In genomic region chr4:61823185-61823584, GRCm38 (mm10) we compare ENCODE assay signal across 40 mouse cellular contexts. TPM values are rescaled to one million over a fixed set of nuclear protein-coding genes. Genes with fewer than 3 reads are reported as not detected.
DNase-seq lines count a peak whose midpoint lies in the region; ATAC-seq and TF ChIP-seq lines count a peak whose summit lies in the region.
"Had no signal": no experiment of that assay in that cellular context is flagged by ENCODE, and none has a peak within 500 bp of the region (broad histone marks: within the 10 kb centered on the region; RNA-seq: fewer than 3 reads in every experiment).

No protein-coding gene starts in this region.

- no peak overlapping the region for H3K9ac ChIP-seq in hindbrain, embryonic 12.5 days
- H3K9ac ChIP-seq in hindbrain, embryonic 13.5 days: no peak overlapping the region
- H3K9ac ChIP-seq in midbrain, embryonic 14.5 days (replicated peaks; ENCODE audit: low read length): no peak overlapping the region
- H3K9ac ChIP-seq in midbrain, embryonic 11.5 days (ENCODE audit: low read length): no peak overlapping the region
- H3K9ac ChIP-seq: embryonic facial prominence, embryonic 15.5 days; hindbrain, embryonic 14.5 days; limb, embryonic 13.5 days; liver, embryonic 12.5 days; liver, postnatal 0 days had no signal

- no peaks in the 10 kb centered on the region for H3K36me3 ChIP-seq in hindbrain, embryonic 12.5 days
- no peaks in the 10 kb centered on the region for H3K36me3 ChIP-seq in hindbrain, embryonic 13.5 days
- no peaks in the 10 kb centered on the region for H3K36me3 ChIP-seq in midbrain, embryonic 14.5 days (ENCODE audit: control insufficient read depth, insufficient read depth, low read length)
- no peaks in the 10 kb centered on the region for H3K36me3 ChIP-seq in midbrain, embryonic 11.5 days (ENCODE audit: control insufficient read depth, insufficient read depth, low read length)
- no peaks in the 10 kb centered on the region for H3K36me3 ChIP-seq in G1E (replicated peaks)
- H3K36me3 ChIP-seq: embryonic facial prominence, embryonic 15.5 days; limb, embryonic 13.5 days; liver, embryonic 12.5 days; midbrain, embryonic 10.5 days had no signal

- 89% methylated on average over 15 of the region's 15 CpGs for WGBS in hindbrain, embryonic 12.5 days
- WGBS in hindbrain, embryonic 13.5 days: 93% methylated on average over 15 of the region's 15 CpGs
- WGBS in midbrain, embryonic 14.5 days: 93% methylated on average over 15 of the region's 15 CpGs
- WGBS in midbrain, embryonic 11.5 days: 93% methylated on average over 15 of the region's 15 CpGs

- TF ChIP-seq CTCF in gastrocnemius, adult 2 months (IDR thresholded peaks at IDR 0.05): no peak
- no peak for TF ChIP-seq CTCF in G1E (IDR thresholded peaks at IDR 0.05; ENCODE audit: low read depth, low read length)

- 0 out of 2 replicates have a peak, but pooled peaks have one; percentile 22 for ATAC-seq in hindbrain, embryonic 12.5 days (ENCODE audit: low FRiP score)
- ATAC-seq in hindbrain, embryonic 13.5 days (ENCODE audit: low FRiP score): no peak
- ATAC-seq in midbrain, embryonic 14.5 days (ENCODE audit: low FRiP score, low TSS enrichment): peak; percentile 34; the same call in 1 of the 2 replicates
- no peak for ATAC-seq in midbrain, embryonic 11.5 days (ENCODE audit: low FRiP score)
- no peak for ATAC-seq in G1E (ENCODE audit: extremely low read depth, insufficient number of reproducible peaks, low FRiP score, poor library complexity, severe bottlenecking)
- ATAC-seq in erythroblast, adult 5-6 weeks (replicated peaks; ENCODE audit: low FRiP score, poor library complexity, severe bottlenecking): no peak
- ATAC-seq: CD4-positive, CD25-positive, alpha-beta regulatory T cell, adult 4 months; forebrain, embryonic 14.5 days; inflammation-experienced regulatory T-cells, adult 6 months; liver, embryonic 12.5 days; liver, postnatal 0 days; lung, postnatal 0 days had no signal

- no peak overlapping the region for H3K4me3 ChIP-seq in gastrocnemius, adult 2 months
- no peak overlapping the region for H3K4me3 ChIP-seq in hindbrain, embryonic 12.5 days
- no peak overlapping the region for H3K4me3 ChIP-seq in hindbrain, embryonic 13.5 days
- no peak overlapping the region for H3K4me3 ChIP-seq in midbrain, embryonic 14.5 days (replicated peaks; ENCODE audit: low read depth, low read length)
- H3K4me3 ChIP-seq in midbrain, embryonic 11.5 days (ENCODE audit: low read depth, low read length): no peak overlapping the region
- H3K4me3 ChIP-seq in G1E (ENCODE audit: low read depth, low read length): peak overlapping the region; percentile 23; the same call in 1 of the 2 replicates
- H3K4me3 ChIP-seq: embryonic facial prominence, embryonic 15.5 days; layer of hippocampus, adult 2 months; left cerebral cortex, adult 2 months; limb, embryonic 13.5 days; liver, embryonic 12.5 days; midbrain, embryonic 10.5 days had no signal

- peaks cover 12% of the 10 kb centered on the region; the same call in 1 of the 2 replicates for H3K9me3 ChIP-seq in hindbrain, embryonic 12.5 days (replicated peaks)
- peaks cover 9% of the 10 kb centered on the region for H3K9me3 ChIP-seq in hindbrain, embryonic 13.5 days
- H3K9me3 ChIP-seq in midbrain, embryonic 14.5 days (ENCODE audit: control insufficient read depth, low read length): peaks cover 6% of the 10 kb centered on the region; the same call in 1 of the 2 replicates
- H3K9me3 ChIP-seq in midbrain, embryonic 11.5 days (ENCODE audit: control insufficient read depth, low read length): peaks cover 3% of the 10 kb centered on the region; the same call in 1 of the 2 replicates
- peaks cover 23% of the 10 kb centered on the region for H3K9me3 ChIP-seq in G1E (replicated peaks)

- H3K4me1 ChIP-seq in hindbrain, embryonic 12.5 days: no peaks in the 10 kb centered on the region
- H3K4me1 ChIP-seq in hindbrain, embryonic 13.5 days (replicated peaks): no peaks in the 10 kb centered on the region
- no peaks in the 10 kb centered on the region for H3K4me1 ChIP-seq in midbrain, embryonic 14.5 days (ENCODE audit: control insufficient read depth, insufficient read depth, low read length)
- H3K4me1 ChIP-seq in midbrain, embryonic 11.5 days (ENCODE audit: control insufficient read depth, insufficient read depth, low read length): no peaks in the 10 kb centered on the region
- H3K4me1 ChIP-seq in G1E (ENCODE audit: insufficient read depth, low read depth, low read length): no peaks in the 10 kb centered on the region
- H3K4me1 ChIP-seq: embryonic facial prominence, embryonic 15.5 days; limb, embryonic 13.5 days; liver, embryonic 12.5 days; midbrain, embryonic 10.5 days had no signal

- peak; percentile 17 for DNase-seq in gastrocnemius, adult 2 months
- DNase-seq in gastrocnemius, postnatal 10 days: no peak
- DNase-seq in midbrain, embryonic 14.5 days: no peak
- DNase-seq in midbrain, embryonic 11.5 days (ENCODE audit: low spot score, missing footprints): no peak
- no peak for DNase-seq in G1E (ENCODE audit: low spot score)
- DNase-seq: adrenal gland, postnatal 25 days; cerebellum, adult 11-12 months; cerebellum, postnatal 10 days; heart, postnatal 10 days; kidney, adult 18-20 months; liver, postnatal 0 days; right cerebral cortex, postnatal 25 days; thymus, postnatal 4 days had no signal

- H3K27me3 ChIP-seq in hindbrain, embryonic 12.5 days: no peaks in the 10 kb centered on the region
- H3K27me3 ChIP-seq in hindbrain, embryonic 13.5 days: no peaks in the 10 kb centered on the region
- no peaks in the 10 kb centered on the region for H3K27me3 ChIP-seq in midbrain, embryonic 14.5 days (ENCODE audit: control insufficient read depth, insufficient read depth, low read length)
- no peaks in the 10 kb centered on the region for H3K27me3 ChIP-seq in midbrain, embryonic 11.5 days (ENCODE audit: control insufficient read depth, insufficient read depth, low read length)
- no peaks in the 10 kb centered on the region for H3K27me3 ChIP-seq in G1E (ENCODE audit: insufficient read depth, low read length)
- H3K27me3 ChIP-seq: embryonic facial prominence, embryonic 15.5 days; limb, embryonic 13.5 days; liver, embryonic 12.5 days had no signal

- intact Hi-C loops in gastrocnemius, adult 2 months (cut with DNase I): no loop called here

- no peak overlapping the region for H3K27ac ChIP-seq in gastrocnemius, adult 2 months
- no peak overlapping the region for H3K27ac ChIP-seq in hindbrain, embryonic 12.5 days
- H3K27ac ChIP-seq in hindbrain, embryonic 13.5 days: no peak overlapping the region
- H3K27ac ChIP-seq in midbrain, embryonic 14.5 days (replicated peaks; ENCODE audit: low read depth, low read length): no peak overlapping the region
- H3K27ac ChIP-seq in midbrain, embryonic 11.5 days (ENCODE audit: low read depth, low read length): no peak overlapping the region
- H3K27ac ChIP-seq: embryonic facial prominence, embryonic 15.5 days; hindbrain, embryonic 14.5 days; layer of hippocampus, adult 2 months; left cerebral cortex, adult 2 months; limb, embryonic 13.5 days; liver, embryonic 12.5 days; macrophage; midbrain, embryonic 10.5 days had no signal

- H3K4me2 ChIP-seq in hindbrain, embryonic 12.5 days (replicated peaks): no peak overlapping the region
- H3K4me2 ChIP-seq in hindbrain, embryonic 13.5 days: no peak overlapping the region
- no peak overlapping the region for H3K4me2 ChIP-seq in midbrain, embryonic 14.5 days (ENCODE audit: low read length)
- H3K4me2 ChIP-seq in midbrain, embryonic 11.5 days: no peak overlapping the region
- H3K4me2 ChIP-seq: embryonic facial prominence, embryonic 15.5 days; hindbrain, embryonic 14.5 days; limb, embryonic 13.5 days; liver, embryonic 12.5 days had no signal

RNA-seq across cellular contexts. Expression of gene Mup5, which starts 11.8 kb away (rescaled TPM):
- not detected for total RNA-seq in gastrocnemius, adult 2 months (2021)
- total RNA-seq in gastrocnemius, postnatal 10 days (2021): not detected
- not detected in 2 replicates for polyA plus RNA-seq in hindbrain, embryonic 12.5 days (2016; fragmentation: Nextera tagmentation; extraction: Ambion mirVana)
- not detected in 2 replicates for polyA plus RNA-seq in hindbrain, embryonic 13.5 days (2015; fragmentation: Nextera tagmentation; extraction: Ambion mirVana)
- not detected in 2 replicates for polyA plus RNA-seq in midbrain, embryonic 14.5 days (2014; fragmentation: Nextera tagmentation; extraction: Ambion mirVana)
- polyA plus RNA-seq in midbrain, embryonic 11.5 days (2014; fragmentation: Nextera tagmentation; extraction: Ambion mirVana): not detected in 2 replicates
- not detected in 2 replicates for total RNA-seq in G1E (2014; fragmentation: Nextera tagmentation)
- total RNA-seq in G1E (2017): not detected in 2 replicates
- polyA plus RNA-seq in G1E (2012): not detected in 2 replicates
- not detected in 2 replicates for total RNA-seq in erythroblast, adult 5-6 weeks (2015; ENCODE audit: low replicate concordance)
- total RNA-seq in erythroblast, adult 5-6 weeks (2017; ENCODE audit: low replicate concordance): not detected in 2 replicates
- total RNA-seq: adrenal gland, adult 18-20 months; adrenal gland, postnatal 25 days; common myeloid progenitor, adult 5-6 weeks; gastrocnemius, adult 18-20 months; gastrocnemius, postnatal 4 days; heart, postnatal 10 days; layer of hippocampus, adult 2 months; layer of hippocampus, postnatal 14 days; monocyte, adult 5-6 weeks; neutrophil, adult 5-6 weeks had no signal
- polyA plus RNA-seq: CD4-positive, CD25-positive, alpha-beta regulatory T cell, adult 4 months; forebrain, embryonic 14.5 days; hindbrain, embryonic 14.5 days; inflammation-experienced regulatory T-cells, adult 6 months; kidney, embryonic 16.5 days; limb, embryonic 13.5 days; liver, embryonic 12.5 days; liver, postnatal 0 days; lung, postnatal 0 days; macrophage; midbrain, embryonic 10.5 days; testis, adult 2 months; thymus, postnatal 0 days had no signal

RNA-seq across cellular contexts. Expression of gene Mup19, which starts 41.1 kb away (rescaled TPM):
- total RNA-seq in gastrocnemius, adult 2 months (2021): not detected
- total RNA-seq in gastrocnemius, postnatal 10 days (2021): not detected
- not detected in 2 replicates for polyA plus RNA-seq in hindbrain, embryonic 12.5 days (2016; fragmentation: Nextera tagmentation; extraction: Ambion mirVana)
- not detected in 2 replicates for polyA plus RNA-seq in hindbrain, embryonic 13.5 days (2015; fragmentation: Nextera tagmentation; extraction: Ambion mirVana)
- polyA plus RNA-seq in midbrain, embryonic 14.5 days (2014; fragmentation: Nextera tagmentation; extraction: Ambion mirVana): not detected in 2 replicates
- not detected in 2 replicates for polyA plus RNA-seq in midbrain, embryonic 11.5 days (2014; fragmentation: Nextera tagmentation; extraction: Ambion mirVana)
- total RNA-seq in G1E (2014; fragmentation: Nextera tagmentation) (not detected in 2 replicates), G1E (2017) (not detected in 2 replicates)
- not detected in 2 replicates for polyA plus RNA-seq in G1E (2012)
- not detected in 2 replicates for total RNA-seq in erythroblast, adult 5-6 weeks (2015; ENCODE audit: low replicate concordance)
- not detected in 2 replicates for total RNA-seq in erythroblast, adult 5-6 weeks (2017; ENCODE audit: low replicate concordance)
- total RNA-seq: adrenal gland, postnatal 25 days; common myeloid progenitor, adult 5-6 weeks; gastrocnemius, postnatal 4 days; heart, postnatal 10 days; layer of hippocampus, adult 2 months; layer of hippocampus, postnatal 14 days; left cerebral cortex, adult 2 months; left cerebral cortex, postnatal 25 days; monocyte, adult 5-6 weeks; neutrophil, adult 5-6 weeks had no signal
- polyA plus RNA-seq: CD4-positive, CD25-positive, alpha-beta regulatory T cell, adult 4 months; embryonic facial prominence, embryonic 15.5 days; forebrain, embryonic 14.5 days; frontal cortex, adult 2 months; hindbrain, embryonic 14.5 days; inflammation-experienced regulatory T-cells, adult 6 months; kidney, embryonic 16.5 days; limb, embryonic 13.5 days; liver, embryonic 12.5 days; liver, postnatal 0 days; lung, postnatal 0 days; macrophage; midbrain, embryonic 10.5 days; testis, adult 2 months had no signal

Comparison
In these comparisons a context has a peak if more than half of its experiments do, and no peak if none do; other contexts are left out.
1. ATAC-seq: peak in hindbrain, embryonic 12.5 days (single experiment) and midbrain, embryonic 14.5 days (single experiment); none in hindbrain, embryonic 13.5 days (single experiment), midbrain, embryonic 11.5 days (single experiment), G1E (single experiment) and erythroblast, adult 5-6 weeks (single experiment).